Mouse (Mus musculus) frontal cortex, postnatal 14 days (tissue): ENCODE measurements around the gene Khdc4.
A peak's percentile ranks its signal among the peaks of the same experiment; 100 is the strongest.
"Not testable (repeated sequence)": the region's sequence is repeated elsewhere in the genome, so short reads cannot be mapped to it uniquely, and the experiment has no call there.

ENCODE experiments used
- DNase-seq, 2 experiments: peaks; one replicate each; pipeline ENCODE4 v3.0.0; 2022; ENCODE audit warnings: low spot score in 2 of 2

Khdc4 gene

GRCm38 (mm10) chr3:88655619-88656018, 30.0 kb upstream of the Khdc4 start:
- no peak for DNase-seq

- no peak for DNase-seq
Observed at GRCm38 (mm10) chr3:88658441-88659127, 27.0 kb upstream of the Khdc4 start.

DNA sequence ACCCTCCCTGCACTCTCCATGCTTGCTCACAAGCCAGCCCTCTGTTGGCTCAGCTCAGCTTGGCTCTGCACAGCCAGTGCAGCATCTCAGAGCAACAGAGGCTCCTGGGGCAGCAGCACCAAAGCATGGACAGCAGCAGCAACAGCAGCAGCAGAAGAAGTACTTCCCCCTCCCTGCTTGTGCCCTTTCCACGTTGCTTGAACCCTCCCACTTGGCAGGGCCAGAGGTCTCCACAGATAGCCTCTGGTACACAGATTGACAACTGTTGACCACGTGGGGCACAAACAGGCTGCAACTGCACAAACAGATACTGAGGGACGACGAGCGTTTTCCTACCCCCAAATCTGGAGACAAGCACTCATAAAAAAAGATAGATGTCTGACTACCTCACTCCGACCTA, 25.8 kb upstream of the Khdc4 start:
- DNase-seq = no peak

- no peak for DNase-seq
Observed at GRCm38 (mm10) chr3:88664095-88664494, 21.5 kb upstream of the Khdc4 start.

DNA sequence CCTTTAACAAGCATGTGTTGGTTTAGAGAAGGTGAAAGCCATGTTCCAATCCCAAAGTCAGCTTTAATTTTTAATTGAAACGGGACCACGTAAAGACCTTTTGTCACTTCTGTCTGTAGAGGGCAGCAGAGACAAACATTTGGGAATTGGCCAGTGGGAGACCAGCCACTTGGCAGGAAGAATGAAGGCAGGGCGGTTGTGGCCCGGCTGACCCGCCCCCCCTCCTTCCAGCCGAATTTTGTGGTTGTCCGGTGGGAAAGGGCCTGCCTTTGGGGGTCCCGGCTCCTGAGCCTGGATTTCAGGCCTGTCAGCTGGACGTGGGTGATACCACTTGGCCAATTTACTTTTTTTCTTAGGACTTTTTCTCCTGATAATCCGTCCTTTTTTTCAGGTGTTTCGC, 8.2 kb upstream of the Khdc4 start:
- peak in 1 of 2 experiments; percentile 25 for DNase-seq

- DNase-seq = no peak
Observed at GRCm38 (mm10) chr3:88683814-88684213, 1.8 kb upstream of the Khdc4 start.

DNA sequence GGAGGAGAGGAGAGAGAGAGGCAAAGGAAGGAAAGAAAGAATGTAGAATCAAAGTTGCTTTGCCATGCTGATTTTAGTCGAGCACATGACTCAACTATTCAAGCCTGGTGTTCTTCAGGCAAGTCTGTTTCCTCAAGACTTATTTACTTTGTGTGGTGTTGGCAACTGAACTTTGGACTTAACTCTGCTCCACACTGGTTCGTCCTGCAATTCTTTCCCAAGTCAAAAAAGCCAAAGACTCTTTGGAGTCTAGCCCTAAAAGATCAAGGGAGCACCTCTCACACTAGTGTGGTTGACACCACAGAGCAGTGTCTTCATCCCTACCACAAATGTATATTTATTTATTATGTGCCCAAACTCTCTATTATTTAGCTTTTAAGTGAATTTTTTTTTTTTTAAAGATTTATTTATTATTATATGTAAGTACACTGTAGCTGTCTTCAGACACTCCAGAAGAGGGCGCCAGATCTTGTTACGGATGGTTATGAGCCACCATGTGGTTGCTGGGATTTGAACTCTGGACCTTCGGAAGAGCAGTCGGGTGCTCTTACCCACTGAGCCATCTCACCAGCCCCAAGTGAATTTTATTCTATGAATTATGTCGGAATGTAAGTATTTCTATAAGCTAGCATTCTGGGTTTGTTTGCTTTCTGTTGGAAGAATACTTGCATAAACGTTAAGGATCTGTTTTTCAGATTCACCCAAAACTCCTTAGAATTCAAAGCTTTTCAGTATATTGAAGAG, 1.2 kb upstream of the Khdc4 start:
- DNase-seq = no peak

- peak in 1 of 2 experiments; percentile 47 for DNase-seq
Observed at GRCm38 (mm10) chr3:88685958-88686451, 402 bp downstream of the Khdc4 start.

DNA sequence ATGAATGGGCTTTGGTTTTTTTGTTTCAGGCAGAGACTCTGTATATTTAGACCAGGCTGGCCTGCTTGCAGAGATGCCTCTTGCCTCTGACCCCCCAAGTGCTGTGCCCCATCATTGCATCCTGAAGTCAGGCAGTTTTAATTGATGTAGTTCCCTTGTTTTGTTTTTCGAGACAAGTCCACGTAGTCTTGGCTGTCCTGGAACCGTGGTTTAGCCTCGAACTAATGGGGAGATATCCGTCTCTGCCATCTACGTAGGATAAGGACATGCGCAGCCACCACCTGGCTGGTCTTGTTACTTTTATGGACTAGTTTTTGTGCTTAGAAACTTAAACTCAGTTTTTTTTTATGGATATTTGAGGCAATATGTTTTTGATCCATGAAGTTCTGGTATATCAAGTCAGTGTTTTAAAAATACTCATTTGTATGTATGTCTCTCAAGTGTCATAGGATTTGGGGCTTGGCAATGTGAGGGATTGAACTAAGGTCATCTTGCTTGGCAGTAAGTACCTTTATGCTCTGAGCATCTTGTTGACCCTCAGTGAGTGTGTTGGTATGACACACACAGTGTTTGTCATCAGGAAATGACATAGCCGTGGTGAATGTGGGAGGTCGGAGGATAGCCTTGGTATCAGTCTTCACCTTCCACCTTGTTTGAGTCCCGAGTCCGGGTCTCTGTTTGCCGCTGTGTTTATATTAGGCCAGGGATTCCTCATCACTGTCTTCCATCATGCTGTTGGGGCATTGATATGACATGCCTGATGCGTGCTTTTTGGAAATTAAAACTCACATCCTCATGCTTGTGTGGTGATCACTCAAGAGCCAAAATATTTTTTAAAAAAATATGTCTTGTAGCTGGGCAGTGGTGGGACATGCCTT, 1.4 kb downstream of the Khdc4 start:
- no peak for DNase-seq

DNA sequence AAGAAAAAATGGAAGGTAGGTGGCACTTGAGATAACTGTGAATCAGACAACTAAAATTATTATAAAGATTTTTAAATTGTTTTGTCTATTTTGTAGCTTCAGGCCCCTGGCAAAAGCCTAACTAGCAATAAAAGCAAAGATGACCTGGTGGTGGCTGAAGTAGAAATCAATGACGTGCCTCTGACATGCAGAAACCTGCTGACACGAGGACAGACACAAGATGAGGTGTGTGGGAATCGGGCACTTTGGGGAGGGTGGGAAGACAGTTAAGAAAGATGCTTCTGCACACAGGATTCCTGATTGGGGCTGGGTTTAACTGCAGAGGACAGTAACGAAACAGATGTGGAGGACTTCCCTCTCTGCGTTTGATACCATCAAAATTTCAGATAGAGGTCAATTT, 3.5 kb downstream of the Khdc4 start:
- DNase-seq = no peak

DNA sequence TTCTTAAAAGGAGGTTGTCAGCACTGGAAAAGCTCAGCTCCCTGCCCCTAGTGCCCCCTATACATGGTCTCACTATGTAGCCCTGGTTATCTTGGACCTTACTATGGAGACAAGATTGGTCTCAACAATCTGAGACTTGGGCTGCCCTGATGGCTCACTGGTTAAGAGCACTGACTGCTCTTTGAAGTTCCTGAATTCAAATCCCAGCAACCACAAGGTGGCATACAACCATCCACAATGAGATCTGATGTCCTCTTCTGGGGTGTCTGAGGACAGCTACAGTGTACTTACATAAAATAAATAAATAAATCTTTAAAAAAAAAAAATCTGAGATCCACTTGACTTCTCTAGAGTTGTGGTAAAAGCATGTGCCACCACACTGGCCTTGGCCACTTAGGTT, 9.9 kb downstream of the Khdc4 start:
- DNase-seq = no peak

GRCm38 (mm10) chr3:88698051-88698450, 12.4 kb downstream of the Khdc4 start:
- no peak for DNase-seq

DNA sequence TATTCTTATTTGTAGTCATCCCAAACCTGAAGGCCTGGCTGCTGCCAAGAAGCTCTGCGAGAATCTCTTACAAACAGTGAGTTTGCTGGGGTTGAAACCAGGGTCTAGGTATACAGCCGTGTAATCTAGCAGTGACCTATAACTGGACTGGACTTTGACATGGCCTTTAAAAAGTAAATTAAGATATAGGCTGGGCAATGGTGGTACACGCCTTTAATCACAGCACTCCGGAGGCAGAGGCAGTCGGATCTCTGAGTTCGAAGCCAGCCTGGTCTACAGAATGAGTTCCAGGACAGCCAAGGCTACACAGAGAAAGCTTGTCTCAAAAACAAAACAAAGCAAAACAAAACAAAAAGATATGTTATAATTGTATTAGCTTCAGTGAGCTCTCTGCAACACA, 13.2 kb downstream of the Khdc4 start:
- DNase-seq = no peak

DNA sequence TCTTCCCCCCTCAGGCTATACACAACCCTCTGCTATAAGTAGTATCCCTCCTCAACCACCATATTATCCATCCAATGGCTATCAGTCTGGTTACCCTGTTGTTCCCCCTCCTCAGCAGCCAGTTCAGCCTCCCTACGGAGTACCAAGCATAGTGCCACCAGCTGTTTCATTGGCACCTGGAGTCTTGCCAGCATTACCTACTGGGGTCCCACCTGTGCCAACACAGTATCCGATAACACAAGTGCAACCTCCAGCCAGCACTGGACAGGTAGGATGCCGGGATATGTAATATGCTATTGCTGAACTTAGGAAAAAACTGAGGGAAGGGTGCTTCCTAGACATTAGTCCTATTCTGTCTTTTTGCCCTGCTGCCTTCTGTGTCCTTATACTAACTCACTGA, 14.6 kb downstream of the Khdc4 start:
- DNase-seq = no peak

- no peak for DNase-seq
Observed at GRCm38 (mm10) chr3:88701222-88701621, 15.6 kb downstream of the Khdc4 start.

DNA sequence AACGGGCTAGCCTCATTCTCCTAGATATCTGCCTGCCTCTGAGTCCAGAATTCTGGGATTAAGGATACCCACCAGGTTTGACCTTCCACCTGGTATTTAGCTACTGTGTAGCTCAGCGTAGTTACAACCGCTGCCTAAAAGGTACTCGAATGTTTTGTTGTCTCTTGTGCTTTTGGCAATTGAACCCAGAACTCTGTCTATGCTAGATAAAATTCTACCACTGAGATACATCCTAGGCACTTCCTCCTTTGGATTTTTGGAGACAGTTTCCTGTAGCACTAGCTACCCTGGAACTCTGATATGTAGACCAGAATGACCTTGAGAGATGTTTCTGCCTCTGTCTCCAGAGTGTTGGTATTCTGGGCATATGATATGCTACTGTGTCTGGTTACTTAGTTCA, 28.1 kb downstream of the Khdc4 start:
- no peak for DNase-seq

DNA sequence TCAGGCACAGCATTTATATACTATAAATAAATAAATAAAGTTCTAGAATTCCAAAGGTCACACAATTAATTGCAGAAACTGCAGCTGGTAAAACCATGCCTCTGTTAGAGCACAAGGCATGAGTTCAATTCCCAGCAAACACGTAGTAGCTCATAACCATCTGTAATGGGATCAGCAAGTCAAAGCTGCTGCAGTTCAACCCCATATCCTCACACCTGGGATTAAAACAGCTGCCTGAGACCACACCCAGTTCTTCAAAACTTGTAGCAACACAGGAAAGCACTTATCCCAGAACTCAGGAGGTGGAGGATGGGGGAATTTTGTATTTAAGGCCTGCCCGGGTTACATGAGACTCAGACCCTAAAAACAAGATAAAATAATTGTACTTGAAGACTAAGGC, 29.1 kb downstream of the Khdc4 start:
- no peak for DNase-seq

DNA sequence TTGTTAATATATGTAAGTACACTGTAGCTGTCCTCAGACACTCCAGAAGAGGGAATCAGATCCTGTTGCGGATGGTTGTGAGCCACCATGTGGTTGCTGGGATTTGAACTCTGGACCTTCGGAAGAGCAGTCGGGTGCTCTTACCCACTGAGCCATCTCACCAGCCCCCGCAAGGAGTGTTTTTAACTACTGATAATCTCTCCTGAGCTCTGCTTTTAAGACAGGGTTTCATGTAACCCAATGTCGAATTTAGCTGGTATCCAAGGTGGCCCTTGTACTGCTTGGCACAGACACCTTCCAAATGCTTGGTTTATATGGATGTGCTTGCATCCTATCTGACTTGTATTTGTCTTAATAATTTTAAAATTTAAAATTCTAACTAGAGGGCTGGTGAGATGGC, 30.1 kb downstream of the Khdc4 start:
- DNase-seq = not testable (repeated sequence)

GRCm38 (mm10) chr3:88716399-88717197, 31.0 kb downstream of the Khdc4 start, which contains the start of gene Rit1:
Gene Rit1, plus strand, starts transcription at chr3:88716838.
- peak; percentile 43 to 69 for DNase-seq

DNA sequence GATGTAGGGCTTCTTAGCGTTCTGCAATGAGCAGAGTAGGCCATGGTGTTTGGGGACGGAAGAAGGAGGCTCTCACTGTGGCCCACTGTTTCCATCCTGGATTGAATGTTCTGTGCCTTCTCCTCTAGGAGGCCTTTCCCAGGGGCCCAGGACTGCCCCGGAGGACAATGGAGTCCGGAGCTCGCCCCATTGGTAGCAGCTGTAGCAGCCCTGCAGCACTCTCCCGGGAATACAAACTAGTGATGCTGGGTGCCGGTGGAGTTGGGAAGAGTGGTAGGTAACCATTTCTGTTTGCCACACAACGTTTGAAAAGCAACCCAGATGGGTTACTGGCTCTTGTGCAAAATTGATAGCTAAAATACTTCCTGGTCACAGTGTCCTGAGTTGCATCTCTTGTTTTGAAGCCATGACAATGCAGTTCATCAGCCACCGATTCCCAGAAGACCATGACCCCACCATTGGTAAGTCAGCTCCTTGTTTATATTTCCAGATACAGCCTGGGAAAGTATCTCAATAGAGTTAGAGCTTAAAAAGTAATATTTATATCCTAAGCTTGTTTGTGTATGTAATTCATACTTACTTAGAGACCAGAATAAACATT, 31.7 kb downstream of the Khdc4 start:
- DNase-seq = peak in 1 of 2 experiments; percentile 30

DNA sequence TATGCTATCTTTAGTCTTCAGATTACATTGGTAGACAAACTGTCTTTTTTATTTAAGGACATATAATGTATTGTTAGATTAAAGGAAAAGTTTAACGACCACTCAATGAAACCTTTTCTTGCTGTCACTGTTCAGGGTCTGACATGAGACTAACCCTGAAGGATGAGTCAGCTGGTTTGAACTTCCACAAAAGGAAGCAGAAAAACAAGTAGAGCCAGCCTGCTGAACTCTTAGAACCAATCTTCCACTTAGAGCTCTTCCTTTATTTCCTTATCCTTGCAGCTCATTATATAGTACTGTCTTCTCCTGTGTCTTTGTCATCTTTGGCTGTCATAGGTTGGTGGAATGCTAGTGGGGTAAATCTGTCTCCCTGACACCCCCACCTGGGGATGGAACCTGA, 32.2 kb downstream of the Khdc4 start:
- no peak for DNase-seq
